Mouse (Mus musculus) hematopoietic stem cell, adult 5-6 weeks (primary cell): ENCODE results near the gene Inca1. TPM values are rescaled to one million over a fixed set of nuclear protein-coding genes. Genes with fewer than 3 reads are reported as not detected.

Experiments used
- ATAC-seq, 2 experiments: fragments of 125-278 bp in 1 of 2; replicated peaks in 1 of 2; 2 replicates each; pipeline ENCODE4 v1.8.0; 2016 to 2017; ENCODE audit warnings: inconsistent platforms in 2 of 2, mild to moderate bottlenecking in 2 of 2, moderate number of reproducible peaks in 2 of 2, low read depth in 1 of 2, moderate TSS enrichment in 1 of 2; ENCODE audit not compliant: low FRiP score in 2 of 2, poor library complexity in 2 of 2, severe bottlenecking in 2 of 2, insufficient read depth in 1 of 2, low TSS enrichment in 1 of 2
- total RNA-seq: library from RNA; stranded (forward); fragments of 172-1452, 232-1000 nt; gene quantifications from 2 replicates; pipeline ENCODE4 v1.2.3, GENCODE M21; 2017

The Inca1 gene
- total RNA-seq, 1 experiment from 2014 or later, result not detected

- ATAC-seq, result no peak
Observed at GRCm38 (mm10) chr11:70648512-70648911, 51.4 kb downstream of the Inca1 start.

GRCm38 (mm10) chr11:70647716-70648420 is 52.1 kb downstream of the Inca1 start:
- ATAC-seq, result no peak

- ATAC-seq, result peak; percentile 77 to 85
Observed at GRCm38 (mm10) chr11:70646691-70647650, 53.0 kb downstream of the Inca1 start, which contains the start of the genes Rnf167 and Slc25a11. Rnf167 (plus strand) TSS chr11:70647235. Slc25a11 (minus strand) TSS chr11:70647479.

- no peak for ATAC-seq
Observed at GRCm38 (mm10) chr11:70646259-70646555, 53.7 kb downstream of the Inca1 start.

GRCm38 (mm10) chr11:70645461-70646258 is 54.3 kb downstream of the Inca1 start:
- no peak for ATAC-seq

- ATAC-seq, result no peak
Observed at GRCm38 (mm10) chr11:70644564-70645103, 55.3 kb downstream of the Inca1 start.

- ATAC-seq, result no peak
Observed at GRCm38 (mm10) chr11:70643051-70643450, 56.9 kb downstream of the Inca1 start.

GRCm38 (mm10) chr11:70641241-70641640 is 58.7 kb downstream of the Inca1 start:
- ATAC-seq, result no peak

GRCm38 (mm10) chr11:70639976-70640375 is 60.0 kb downstream of the Inca1 start:
- ATAC-seq, result no peak

GRCm38 (mm10) chr11:70638714-70639278 is 61.2 kb downstream of the Inca1 start, which contains the start of gene Gp1ba:
Gp1ba (plus strand) TSS chr11:70639122.
- peak; percentile 76 to 89 for ATAC-seq

Other genes with a start within 250 kb of the Inca1 start
- 38.1 and 40.7 TPM in 2 replicates for gene Med11, start 248.2 kb downstream of the Inca1 start, total RNA-seq
- gene Zmynd15, start 240.7 kb downstream of the Inca1 start, total RNA-seq, result 0.35 TPM in 1 of 2 replicates, not detected in the other
- gene Cxcl16, start 240.2 kb downstream of the Inca1 start, total RNA-seq, result 1.8 TPM in 1 of 2 replicates, not detected in the other
- gene Tm4sf5, start 194.9 kb downstream of the Inca1 start, total RNA-seq, result not detected in 2 replicates
- gene Vmo1, start 185.5 kb downstream of the Inca1 start, total RNA-seq, result not detected in 2 replicates
- gene Gltpd2, start 181.0 kb downstream of the Inca1 start, total RNA-seq, result not detected in 2 replicates
- 209 and 236 TPM in 2 replicates for gene Psmb6, start 174.8 kb downstream of the Inca1 start, total RNA-seq
- gene Gm40193, start 167.2 kb downstream of the Inca1 start, total RNA-seq, result not detected in 2 replicates
- gene Pld2, start 160.1 kb downstream of the Inca1 start, total RNA-seq, result 5.5 and 14.4 TPM in 2 replicates
- 26.4 and 30.8 TPM in 2 replicates for gene Mink1, start 137.3 kb downstream of the Inca1 start, total RNA-seq
- gene 4930544D05Rik, start 84.3 kb downstream of the Inca1 start, total RNA-seq, result not detected in 2 replicates
- gene Chrne, start 80.9 kb downstream of the Inca1 start, total RNA-seq, result not detected in 2 replicates
- 0.45 and 0.75 TPM in 2 replicates for gene Gp1ba, start 61.0 kb downstream of the Inca1 start, total RNA-seq
- 51.8 and 73.4 TPM in 2 replicates for gene Rnf167, start 52.9 kb downstream of the Inca1 start, total RNA-seq
- 42.9 and 52.5 TPM in 2 replicates for gene Slc25a11, start 52.7 kb downstream of the Inca1 start, total RNA-seq
- 348 and 461 TPM in 2 replicates for gene Pfn1, start 45.5 kb downstream of the Inca1 start, total RNA-seq
- gene Eno3, start 43.0 kb downstream of the Inca1 start, total RNA-seq, result 8.4 and 10.6 TPM in 2 replicates
- gene Spag7, start 30.7 kb downstream of the Inca1 start, total RNA-seq, result 41.1 and 114 TPM in 2 replicates
- 3.6 and 4.9 TPM in 2 replicates for gene Camta2, start 12.1 kb downstream of the Inca1 start, total RNA-seq
- gene Kif1c, start 393 bp upstream of the Inca1 start, total RNA-seq, result 6.7 and 7.3 TPM in 2 replicates
- gene Zfp3, start 64.1 kb upstream of the Inca1 start, total RNA-seq, result 3.7 and 8.3 TPM in 2 replicates
- 0.25 and 0.69 TPM in 2 replicates for gene Scimp, start 112.4 kb upstream of the Inca1 start, total RNA-seq
- 67.7 and 75.9 TPM in 2 replicates for gene Rabep1, start 144.6 kb upstream of the Inca1 start, total RNA-seq